Mouse (Mus musculus) CH12.LX (cell line): ENCODE results near the gene Prmt8.

Source experiments
- CHD1 ChIP-seq: IDR thresholded peaks from 2 replicates; pipeline ENCODE4 v1.6.1; 2012; ENCODE audit warnings: low read depth, low read length, improper control_type of control experiment, inconsistent platforms
- CTCF ChIP-seq, 2 experiments: IDR thresholded peaks in 1 of 2; conservative IDR thresholded peaks in 1 of 2; 2 replicates each; pipeline ENCODE4 v1.5.1; 2011 to 2012; ENCODE audit warnings: low read depth in 2 of 2, low read length in 2 of 2, improper control_type of control experiment in 1 of 2, inconsistent platforms in 1 of 2, mild to moderate bottlenecking in 1 of 2, moderate library complexity in 1 of 2
- EP300 ChIP-seq: IDR thresholded peaks from 2 replicates; pipeline ENCODE4 v1.6.1; 2011; ENCODE audit warnings: low read length, improper control_type of control experiment
- GABPA ChIP-seq: IDR thresholded peaks from 2 replicates; pipeline ENCODE4 v1.6.1; 2012; ENCODE audit warnings: low read depth, low read length, improper control_type of control experiment, inconsistent platforms; ENCODE audit not compliant: insufficient replicate concordance
- HCFC1 ChIP-seq: IDR thresholded peaks from 2 replicates; pipeline ENCODE4 v1.6.1; 2012; ENCODE audit warnings: low read depth, mild to moderate bottlenecking, inconsistent platforms, low read length, improper control_type of control experiment
- POLR2A ChIP-seq: IDR thresholded peaks from 2 replicates; pipeline ENCODE4 v1.6.1; 2011; ENCODE audit warnings: low read depth, mild to moderate bottlenecking, improper control_type of control experiment, low read length
- SIN3A ChIP-seq: IDR thresholded peaks from 2 replicates; pipeline ENCODE4 v1.6.1; 2012; ENCODE audit warnings: low read length, improper control_type of control experiment, inconsistent platforms
- TCF12 ChIP-seq: IDR thresholded peaks from 2 replicates; pipeline ENCODE4 v1.6.1; 2014; ENCODE audit warnings: low read depth, mild to moderate bottlenecking, inconsistent platforms, low read length, improper control_type of control experiment
- UBTF ChIP-seq: IDR thresholded peaks from 2 replicates; pipeline ENCODE4 v1.6.1; 2012; ENCODE audit warnings: low read depth, mild to moderate bottlenecking, inconsistent platforms, low read length, improper control_type of control experiment, moderate library complexity
- USF2 ChIP-seq: conservative IDR thresholded peaks from 2 replicates; pipeline ENCODE4 v1.6.1; 2011; ENCODE audit warnings: low read depth, low read length, improper control_type of control experiment
- ZNF384 ChIP-seq: IDR thresholded peaks from 2 replicates; pipeline ENCODE4 v1.6.1; 2012; ENCODE audit warnings: low read depth, low read length, improper control_type of control experiment, inconsistent platforms

GRCm38 (mm10) chr6:127803046-127803729, 33.9 kb upstream of the Prmt8 start:
- TF ChIP-seq CTCF (conservative IDR thresholded peaks at IDR 0.05 in 1 of 2, IDR thresholded peaks at IDR 0.05 in 1 of 2; ENCODE audit: low read depth in 2 of 2, low read length in 2 of 2), result no peak
- no peak for TF ChIP-seq EP300
- TF ChIP-seq HCFC1, result no peak
- no peak for TF ChIP-seq ZNF384
- TF ChIP-seq SIN3A, result no peak
- TF ChIP-seq GABPA, result no peak
- TF ChIP-seq POLR2A, result no peak
- TF ChIP-seq USF2, result no peak
- no peak for TF ChIP-seq CHD1
- TF ChIP-seq TCF12, result no peak
- no peak for TF ChIP-seq UBTF
